Mouse (Mus musculus): ENCODE measurements around the gene Polr1c.

DNA sequence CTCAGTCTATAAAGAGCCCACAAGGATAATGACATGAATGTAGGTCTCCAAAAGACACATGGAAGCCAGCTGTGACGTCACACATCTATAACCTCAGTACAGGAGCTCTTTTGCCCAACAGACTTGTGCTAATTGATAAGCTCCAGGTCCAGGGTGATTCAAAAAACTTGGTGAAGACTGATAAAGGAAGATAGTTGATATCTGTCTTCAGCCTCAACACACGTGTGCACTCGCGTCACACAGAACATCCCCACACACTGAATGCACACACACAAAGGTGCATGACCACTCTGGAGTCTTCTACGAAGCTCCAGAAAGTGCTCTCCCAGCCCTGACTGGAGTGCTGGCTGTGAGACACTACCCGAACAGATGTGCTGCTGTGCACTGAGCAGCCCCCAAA lies 10.8 kb downstream of the Polr1c start:
- TF ChIP-seq POLR2AphosphoS5 (IDR thresholded peaks at IDR 0.05; ENCODE audit: insufficient replicate concordance, low read depth, low read length) (no peak), CTCF (IDR thresholded peaks at IDR 0.05; ENCODE audit: low read depth, low read length) (no peak)
